Mouse (Mus musculus): ENCODE results near the gene Vezt. TPM values are rescaled to one million over a fixed set of nuclear protein-coding genes. Genes with fewer than 3 reads are reported as not detected.

Gene Vezt
- polyA plus RNA-seq, 1 experiment, result 16.5 TPM

- no peak for DNase-seq (ENCODE audit: low spot score)
Measured at GRCm38 (mm10) chr10:93953504-93953903, 82.1 kb downstream of the Vezt start.

GRCm38 (mm10) chr10:93950991-93951390, 84.6 kb downstream of the Vezt start:
- DNase-seq (ENCODE audit: low spot score), result no peak

- no peak for DNase-seq (ENCODE audit: low spot score)
Measured at GRCm38 (mm10) chr10:93949921-93950320, 85.7 kb downstream of the Vezt start.

GRCm38 (mm10) chr10:93945843-93946499, 89.6 kb downstream of the Vezt start:
- DNase-seq (ENCODE audit: low spot score), result no peak

GRCm38 (mm10) chr10:93945364-93945763, 90.3 kb downstream of the Vezt start:
- DNase-seq (ENCODE audit: low spot score), result no peak

GRCm38 (mm10) chr10:93944241-93944640, 91.4 kb downstream of the Vezt start:
- DNase-seq (ENCODE audit: low spot score), result no peak

GRCm38 (mm10) chr10:93940279-93940678, 95.3 kb downstream of the Vezt start:
- no peak for DNase-seq (ENCODE audit: low spot score)

- no peak for DNase-seq (ENCODE audit: low spot score)
Measured at GRCm38 (mm10) chr10:93939676-93940075, 95.9 kb downstream of the Vezt start.

GRCm38 (mm10) chr10:93938844-93939271, 96.8 kb downstream of the Vezt start:
- DNase-seq (ENCODE audit: low spot score), result no peak

- DNase-seq (ENCODE audit: low spot score), result no peak
Measured at GRCm38 (mm10) chr10:93933980-93934379, 101.6 kb downstream of the Vezt start.

GRCm38 (mm10) chr10:93932861-93933260, 102.8 kb downstream of the Vezt start:
- no peak for DNase-seq (ENCODE audit: low spot score)

- DNase-seq (ENCODE audit: low spot score), result no peak
Measured at GRCm38 (mm10) chr10:93932020-93932419, 103.6 kb downstream of the Vezt start.

GRCm38 (mm10) chr10:93931431-93931830, 104.2 kb downstream of the Vezt start:
- no peak for DNase-seq (ENCODE audit: low spot score)

- DNase-seq (ENCODE audit: low spot score), result no peak
Measured at GRCm38 (mm10) chr10:93930236-93930824, 105.3 kb downstream of the Vezt start.

- DNase-seq (ENCODE audit: low spot score), result no peak
Measured at GRCm38 (mm10) chr10:93924666-93925065, 111.0 kb downstream of the Vezt start.

GRCm38 (mm10) chr10:93921160-93921559, 114.5 kb downstream of the Vezt start:
- no peak for DNase-seq (ENCODE audit: low spot score)

- DNase-seq (ENCODE audit: low spot score), result no peak
Measured at GRCm38 (mm10) chr10:93919227-93919626, 116.4 kb downstream of the Vezt start.

- DNase-seq (ENCODE audit: low spot score), result no peak
Measured at GRCm38 (mm10) chr10:93918701-93919100, 116.9 kb downstream of the Vezt start.

- DNase-seq (ENCODE audit: low spot score), result no peak
Measured at GRCm38 (mm10) chr10:93918087-93918486, 117.5 kb downstream of the Vezt start.

GRCm38 (mm10) chr10:93916778-93917177, 118.8 kb downstream of the Vezt start:
- no peak for DNase-seq (ENCODE audit: low spot score)

GRCm38 (mm10) chr10:93915531-93916275, 119.9 kb downstream of the Vezt start:
- no peak for DNase-seq (ENCODE audit: low spot score)

- DNase-seq (ENCODE audit: low spot score), result no peak
Measured at GRCm38 (mm10) chr10:93913525-93913924, 122.1 kb downstream of the Vezt start.

- no peak for DNase-seq (ENCODE audit: low spot score)
Measured at GRCm38 (mm10) chr10:93912917-93913316, 122.7 kb downstream of the Vezt start.

All from urinary bladder, adult 2 months (tissue).